Mouse (Mus musculus) urinary bladder, adult 18-20 months (tissue): Measurements from ENCODE around the gene Cox20.
"Not testable (repeated sequence)": the region's sequence is repeated elsewhere in the genome, so short reads cannot be mapped to it uniquely, and the experiment has no call there.

Experiments used
- DNase-seq, 2 experiments: peaks; one replicate each; pipeline ENCODE4 v3.0.0; 2022; ENCODE audit warnings: low spot score in 2 of 2, mixed read lengths in 2 of 2

Gene Cox20

DNA sequence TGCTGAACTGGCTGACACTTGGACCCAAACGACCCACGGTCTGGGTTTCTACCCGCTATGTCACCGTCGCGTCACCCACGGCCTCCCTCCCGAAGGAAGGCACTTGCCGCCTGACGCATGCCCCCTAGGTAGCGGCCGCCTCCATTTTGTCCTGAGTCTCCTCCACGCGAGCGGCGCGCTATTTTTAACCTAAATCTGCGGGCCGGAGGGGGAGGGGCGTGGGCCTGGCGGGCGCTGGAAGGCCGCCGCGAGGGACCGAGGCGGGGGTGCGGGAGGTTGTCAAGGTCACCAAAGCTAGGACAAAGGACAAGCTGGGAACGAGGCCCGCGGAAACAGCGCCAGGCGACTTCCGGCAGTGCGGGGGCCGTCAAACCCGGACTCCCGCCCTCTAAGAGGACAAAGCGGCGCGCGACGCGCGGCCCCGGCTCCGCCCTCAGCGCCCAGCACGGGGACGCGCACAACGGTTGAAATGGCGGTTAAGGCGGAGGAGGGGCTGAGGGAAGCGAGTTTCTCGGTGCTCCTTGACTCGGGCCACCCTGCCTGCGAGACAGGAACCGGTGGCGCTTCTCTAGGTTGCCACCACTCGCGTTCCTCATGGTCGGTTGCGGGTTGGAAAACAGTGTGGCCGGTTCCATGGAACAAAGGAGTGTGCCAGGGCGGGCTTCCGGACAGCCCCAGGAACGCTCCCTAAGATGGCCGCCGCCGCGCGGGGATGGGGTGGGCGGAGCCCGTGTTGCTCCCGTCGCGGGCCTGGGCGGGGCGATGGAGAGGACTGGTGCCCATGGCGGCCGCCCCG, at the start of gene Cox20:
Gene Cox20 (plus strand): TSS at position 742 of the 796 bp plus-strand sequence.
- DNase-seq: peak; percentile 92 to 96

DNA sequence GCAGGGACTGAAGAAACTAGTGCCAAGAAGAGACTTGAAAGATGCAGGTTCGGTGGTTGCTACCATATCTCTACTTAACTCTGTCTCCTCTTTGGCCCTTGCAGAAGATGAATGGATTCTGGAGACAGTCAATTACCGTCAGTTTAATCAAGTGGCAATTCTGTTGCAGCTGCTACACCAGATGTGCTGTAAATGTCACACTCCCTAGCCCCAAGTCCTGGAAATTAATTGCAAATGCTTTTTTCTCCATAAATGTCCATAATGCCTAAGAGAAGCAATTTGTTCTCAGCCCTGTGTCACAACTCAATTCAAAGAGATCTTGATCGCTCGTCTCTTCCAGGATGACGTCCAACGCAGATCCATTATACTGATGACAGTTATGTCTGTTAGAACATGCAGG, 48.3 kb upstream of the Cox20 start:
- no peak for DNase-seq

DNA sequence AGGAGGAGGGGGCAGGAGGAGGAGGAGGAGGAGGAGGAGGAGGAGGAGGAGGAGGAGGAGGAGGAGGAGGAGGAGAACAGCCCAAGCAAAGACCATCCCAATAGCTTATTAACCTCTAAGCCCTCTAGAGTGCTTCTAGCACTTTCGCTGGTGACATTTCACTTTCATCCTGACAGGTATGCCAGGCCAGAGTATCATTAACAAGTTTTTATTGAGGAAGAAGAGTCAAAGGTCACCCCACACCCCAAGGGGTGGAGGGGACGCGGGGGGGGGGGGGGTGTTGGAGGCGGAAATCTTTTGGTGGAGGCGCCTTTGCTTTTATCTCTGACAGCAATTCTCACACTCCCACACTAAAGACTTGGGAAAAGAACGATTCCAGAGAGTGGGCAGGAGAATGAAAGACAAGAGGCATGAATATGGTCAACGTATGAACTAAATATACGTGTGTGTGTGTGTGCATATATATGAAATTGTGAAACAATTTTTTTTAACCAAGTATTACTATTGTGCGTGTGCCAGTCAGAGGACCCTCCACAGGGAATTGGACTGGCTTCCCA, 43.7 kb upstream of the Cox20 start:
- no peak for DNase-seq

DNA sequence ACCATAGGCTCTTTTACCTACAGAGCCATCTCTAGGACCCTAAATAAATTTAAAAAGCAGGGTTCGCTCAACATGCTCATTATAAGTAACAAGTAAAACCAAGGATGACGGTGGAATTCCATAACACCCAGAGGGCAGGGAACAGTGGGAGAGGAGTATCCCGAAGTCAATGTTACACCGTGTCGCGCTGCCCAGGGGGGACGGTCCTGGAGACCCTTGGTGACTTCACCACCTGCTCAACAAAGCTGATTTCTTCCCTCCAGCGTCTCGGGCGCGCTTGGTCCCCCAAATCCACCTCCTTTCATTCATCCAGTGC, 43.2 kb upstream of the Cox20 start:
- no peak for DNase-seq

DNA sequence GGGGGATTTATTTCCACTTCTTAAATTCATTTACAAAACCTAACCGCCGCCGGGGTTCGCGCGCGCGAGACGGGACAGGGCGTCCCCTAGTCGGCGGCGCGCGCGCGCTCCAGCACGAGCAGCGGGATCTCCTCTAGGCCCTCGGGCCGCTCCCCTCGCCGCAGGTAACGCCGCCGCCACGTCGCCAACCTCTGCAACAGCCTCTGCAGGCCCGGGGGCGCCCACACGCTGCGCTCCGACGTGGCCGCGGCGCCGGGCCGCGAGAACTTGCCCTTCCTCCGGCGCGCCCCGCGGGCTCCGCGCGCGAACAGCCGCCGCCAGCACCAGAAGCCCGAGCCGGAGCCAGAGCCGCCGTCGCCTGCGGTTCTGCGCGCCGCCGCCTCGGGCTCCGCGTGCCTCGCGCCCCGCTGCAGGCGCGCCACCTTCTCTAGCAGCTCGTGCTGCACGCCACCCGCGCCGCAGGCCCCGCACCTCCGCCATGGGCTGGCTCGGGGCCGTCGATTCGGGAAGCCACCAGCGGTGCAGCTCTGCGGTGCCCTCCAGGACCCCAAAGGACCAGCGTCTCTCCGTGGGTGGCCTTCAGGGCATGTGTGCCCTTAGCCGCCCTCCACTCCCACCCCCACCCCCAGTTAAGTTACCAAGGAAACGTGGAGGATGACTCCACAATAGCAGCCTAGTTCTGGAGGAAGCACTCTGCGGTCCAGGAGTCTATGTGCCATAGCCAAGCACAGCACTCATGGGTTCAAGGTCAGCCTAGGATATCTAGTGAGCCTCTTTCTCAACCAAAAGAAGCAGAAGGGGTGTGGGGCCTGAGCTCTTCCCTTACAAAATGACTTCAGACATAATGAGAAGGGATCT, 42.6 kb upstream of the Cox20 start:
- peak; percentile 18 to 44 for DNase-seq

DNA sequence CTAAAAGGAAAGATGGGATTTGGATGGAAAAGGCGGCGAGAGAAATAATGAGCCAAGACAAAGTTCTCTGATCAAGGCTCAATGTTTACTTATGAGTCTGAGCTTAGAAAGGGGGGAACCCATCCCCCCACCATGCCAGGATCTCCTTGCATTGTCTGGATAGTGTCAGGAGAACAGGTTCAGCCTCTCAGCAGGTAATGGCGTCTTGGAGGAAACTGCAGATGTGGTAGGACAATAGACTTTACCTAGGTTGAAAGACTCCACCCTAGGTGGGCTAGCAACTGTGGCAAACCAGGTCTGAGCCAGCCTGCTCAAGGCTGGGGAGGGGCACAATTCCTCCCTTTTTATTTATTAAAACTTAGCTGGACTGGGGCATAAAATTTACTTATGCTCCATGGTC, 35.6 kb upstream of the Cox20 start:
- DNase-seq: not testable (repeated sequence)

DNA sequence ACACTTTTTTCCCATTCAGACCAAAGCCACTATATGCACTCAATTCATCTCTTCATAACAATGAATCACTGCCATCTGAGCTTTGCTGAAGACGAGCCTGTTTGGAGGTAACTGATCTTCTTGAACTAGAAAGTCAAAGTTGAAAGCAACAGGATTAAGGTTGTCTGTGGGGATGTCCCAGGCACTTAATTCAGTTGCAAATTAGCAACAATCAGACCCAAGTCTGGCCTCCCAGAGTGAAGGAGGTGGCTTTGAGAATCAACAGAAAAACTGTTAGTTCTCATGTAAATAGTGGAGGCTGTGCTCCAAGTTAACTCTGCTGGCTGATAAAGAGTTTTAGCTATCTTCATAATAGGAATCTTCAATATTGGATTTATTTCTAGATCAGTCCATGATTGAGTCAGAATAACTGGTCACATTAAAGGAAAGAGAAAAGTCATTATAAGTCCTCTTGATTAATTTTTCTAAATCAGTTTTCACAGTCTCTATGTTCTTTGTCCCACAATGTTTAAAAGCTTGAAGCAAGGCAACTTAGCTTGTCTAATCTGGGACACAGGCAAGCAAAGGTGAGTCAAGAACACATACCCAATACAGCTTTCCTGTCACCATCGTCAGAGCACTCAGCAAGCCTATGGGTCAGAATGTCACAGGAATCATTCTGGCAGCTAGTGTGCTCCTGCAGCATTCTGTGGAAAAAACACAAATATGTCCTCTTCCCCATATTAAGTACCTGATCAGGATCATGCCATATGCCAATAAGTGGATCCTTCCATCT, 34.8 kb upstream of the Cox20 start:
- DNase-seq: no peak

DNA sequence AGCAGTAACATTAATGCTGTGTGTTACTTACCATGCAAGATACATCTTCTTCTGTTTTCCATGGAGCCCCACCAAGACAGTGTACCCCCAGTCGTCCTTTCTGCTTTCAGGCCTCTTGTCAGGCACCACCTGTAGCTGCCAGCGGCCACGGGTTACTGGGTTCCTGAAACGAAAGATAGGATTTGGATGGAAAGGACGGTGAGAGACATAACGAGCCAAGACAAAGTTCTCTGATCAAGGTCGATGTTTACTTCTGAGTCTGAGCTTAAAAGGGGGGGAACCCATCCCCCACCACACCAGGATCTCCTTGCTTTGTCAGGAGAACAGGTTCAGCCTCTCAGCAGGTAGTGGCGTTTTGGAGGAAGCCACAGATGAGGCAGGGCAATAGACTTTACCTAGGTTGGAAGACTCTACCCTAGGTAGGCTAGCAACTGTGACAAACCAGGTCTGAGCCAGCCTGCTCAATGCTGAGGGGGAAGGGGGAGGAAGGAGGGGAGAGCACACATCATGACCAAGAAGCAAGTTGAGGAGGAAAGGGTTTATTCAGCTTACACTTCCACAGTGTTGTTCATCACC, 31.2 kb upstream of the Cox20 start:
- no peak for DNase-seq

DNA sequence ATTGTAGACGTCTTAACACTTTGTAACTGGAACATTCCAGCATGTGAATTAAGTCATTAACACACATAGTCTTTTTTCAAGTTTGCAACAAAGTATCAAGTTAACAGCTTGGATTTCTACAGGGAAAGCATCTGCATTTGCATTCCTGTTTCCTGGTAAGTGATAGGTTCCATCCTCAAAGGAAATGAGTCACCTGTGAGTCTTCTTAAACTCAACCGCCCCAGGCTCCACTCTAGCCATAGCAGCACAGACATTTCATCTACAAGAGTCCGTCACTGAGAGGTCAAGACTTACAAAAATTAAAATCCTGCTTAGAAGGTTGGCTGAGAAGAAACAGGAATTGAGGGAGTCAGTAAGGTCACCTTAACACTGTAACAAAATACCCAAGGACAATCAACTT, 27.2 kb upstream of the Cox20 start:
- no peak for DNase-seq

DNA sequence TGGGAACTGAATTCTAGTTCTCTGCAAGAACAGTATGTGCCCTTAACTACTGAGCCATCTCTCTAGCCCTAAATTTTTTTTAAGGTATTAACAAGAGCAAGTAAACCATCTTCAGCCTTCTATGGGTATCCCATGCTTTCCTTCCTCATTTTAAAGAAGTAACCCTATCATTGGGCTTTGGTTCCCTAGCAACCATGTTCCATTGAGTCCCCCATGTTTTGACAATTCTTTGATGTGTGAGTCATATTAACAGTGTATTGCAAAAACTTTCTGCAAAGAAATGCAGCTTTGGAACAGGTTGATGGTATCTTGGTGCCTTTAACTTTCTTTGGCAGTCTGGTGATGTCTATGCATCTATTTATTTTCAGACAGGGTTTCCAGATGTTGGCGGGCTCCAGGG, 24.9 kb upstream of the Cox20 start:
- DNase-seq: no peak

DNA sequence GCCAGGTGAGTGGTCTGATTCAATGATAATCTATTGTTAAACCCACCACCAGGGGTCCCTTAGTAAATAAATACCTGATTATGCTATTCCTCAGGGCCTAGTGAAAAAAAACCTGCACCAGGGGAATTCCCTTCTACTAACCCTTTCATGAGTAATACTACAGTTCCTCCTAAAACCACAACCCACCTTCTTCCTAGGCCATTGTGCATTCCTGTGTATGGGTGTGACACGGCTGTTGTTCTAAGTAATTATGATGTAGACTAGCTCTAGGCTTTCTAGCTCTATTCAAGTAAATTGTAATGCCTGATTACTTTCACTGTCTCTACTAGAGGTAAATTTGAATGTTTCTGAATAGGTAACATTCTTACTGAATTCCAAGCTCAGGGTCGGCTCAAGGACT, 17.7 kb upstream of the Cox20 start:
- not testable (repeated sequence) for DNase-seq

DNA sequence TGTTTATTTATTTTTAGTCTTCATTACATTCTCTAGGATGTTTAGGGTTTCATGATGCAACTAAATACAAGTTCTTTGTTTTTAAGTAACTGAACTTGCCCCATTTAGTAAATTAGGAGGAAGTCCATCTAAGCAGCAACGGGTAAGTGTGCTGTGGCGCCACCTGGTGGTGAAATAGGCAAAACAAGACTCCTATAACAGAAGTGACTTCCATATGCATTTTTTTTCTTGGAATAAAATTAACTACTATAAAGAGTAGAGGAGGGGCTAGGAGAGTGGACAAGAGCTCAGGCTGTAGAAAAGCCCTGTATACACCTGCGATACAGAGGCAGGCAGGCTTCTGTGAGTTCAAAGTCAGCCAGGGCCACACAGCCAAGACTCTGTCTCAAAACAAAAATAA, 15.5 kb upstream of the Cox20 start:
- peak; percentile 48 to 57 for DNase-seq

DNA sequence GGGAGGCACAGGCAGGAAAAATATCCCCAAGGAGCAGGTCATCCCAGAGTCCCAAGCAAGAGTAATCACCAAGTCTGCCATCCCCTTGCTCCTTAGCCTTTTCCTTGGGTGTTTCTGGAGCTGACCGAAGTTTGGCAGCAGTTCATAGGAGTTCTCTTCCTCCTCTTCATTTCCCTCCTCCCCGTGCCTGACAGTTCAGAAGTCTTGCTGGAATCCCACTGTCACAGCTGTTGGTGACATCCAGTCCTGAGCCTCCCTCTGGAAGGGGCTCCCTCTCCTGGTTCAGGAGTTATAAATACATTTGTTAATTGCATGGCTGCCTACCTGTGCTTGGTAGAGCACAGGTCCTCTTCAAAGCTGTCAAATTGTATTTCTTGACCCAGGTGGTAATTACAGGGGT, 9.4 kb upstream of the Cox20 start:
- DNase-seq: no peak

DNA sequence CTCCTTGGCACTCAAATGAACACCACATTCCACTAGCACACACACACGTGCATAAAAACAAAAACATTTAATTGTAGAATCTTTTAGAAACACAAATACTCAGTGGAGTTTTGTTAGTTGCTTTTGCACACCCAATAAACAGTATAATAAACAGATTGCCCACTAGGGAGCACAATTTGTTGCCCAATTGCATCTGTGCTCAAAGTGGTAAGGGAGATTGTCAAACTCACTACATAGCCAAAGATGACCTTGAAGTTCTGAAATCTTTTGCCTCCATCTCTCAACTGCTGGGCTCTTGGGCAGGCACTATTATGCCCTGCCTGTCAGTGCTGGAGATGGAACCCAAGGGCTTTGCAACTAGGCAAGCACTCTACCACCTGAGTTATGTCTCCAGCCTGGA, 8.8 kb upstream of the Cox20 start:
- DNase-seq: no peak

DNA sequence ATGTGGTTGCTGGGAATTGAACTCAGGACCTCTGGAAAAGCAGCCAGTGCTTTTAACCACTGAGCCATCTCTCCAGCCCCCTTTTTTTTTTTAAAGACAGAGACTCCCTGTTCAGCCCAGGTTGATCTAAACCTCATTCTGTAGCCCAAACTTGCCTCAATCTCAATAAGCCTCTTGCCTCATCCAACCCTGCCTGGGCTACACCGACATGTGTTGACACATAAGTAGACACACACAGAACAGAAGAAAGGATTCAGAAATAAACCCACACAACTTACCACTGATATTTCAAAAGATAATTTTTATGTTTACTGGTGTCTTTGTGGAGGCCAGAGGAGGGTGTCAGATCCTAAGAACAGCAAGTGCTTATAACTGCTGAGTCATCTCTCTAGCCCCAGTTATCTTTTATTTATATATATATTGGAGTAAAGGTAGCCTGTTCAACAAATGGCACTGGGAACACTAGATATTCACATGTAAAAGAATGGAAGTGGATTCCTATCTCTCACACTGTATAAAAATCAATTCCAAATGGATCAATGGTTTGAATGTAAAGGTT, 5.8 kb upstream of the Cox20 start:
- no peak for DNase-seq

DNA sequence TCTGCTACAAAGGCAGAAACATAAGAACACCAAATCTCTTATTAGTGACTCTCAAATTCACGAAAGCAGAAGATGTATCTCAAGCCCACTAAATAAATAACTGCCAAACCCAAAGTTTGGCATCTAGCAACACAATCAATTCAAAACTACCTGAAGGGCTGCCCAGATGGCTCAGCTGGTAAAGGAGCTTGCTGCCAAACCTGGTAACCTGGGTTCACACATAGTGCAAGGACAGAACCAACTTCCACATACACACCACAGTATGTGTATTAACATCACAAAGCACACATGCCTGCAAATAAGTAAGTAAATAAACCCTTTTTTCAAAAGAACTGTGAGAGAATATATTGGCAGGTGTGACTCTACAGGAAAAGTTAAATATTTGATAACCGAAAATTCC, 4.7 kb upstream of the Cox20 start:
- DNase-seq: no peak

DNA sequence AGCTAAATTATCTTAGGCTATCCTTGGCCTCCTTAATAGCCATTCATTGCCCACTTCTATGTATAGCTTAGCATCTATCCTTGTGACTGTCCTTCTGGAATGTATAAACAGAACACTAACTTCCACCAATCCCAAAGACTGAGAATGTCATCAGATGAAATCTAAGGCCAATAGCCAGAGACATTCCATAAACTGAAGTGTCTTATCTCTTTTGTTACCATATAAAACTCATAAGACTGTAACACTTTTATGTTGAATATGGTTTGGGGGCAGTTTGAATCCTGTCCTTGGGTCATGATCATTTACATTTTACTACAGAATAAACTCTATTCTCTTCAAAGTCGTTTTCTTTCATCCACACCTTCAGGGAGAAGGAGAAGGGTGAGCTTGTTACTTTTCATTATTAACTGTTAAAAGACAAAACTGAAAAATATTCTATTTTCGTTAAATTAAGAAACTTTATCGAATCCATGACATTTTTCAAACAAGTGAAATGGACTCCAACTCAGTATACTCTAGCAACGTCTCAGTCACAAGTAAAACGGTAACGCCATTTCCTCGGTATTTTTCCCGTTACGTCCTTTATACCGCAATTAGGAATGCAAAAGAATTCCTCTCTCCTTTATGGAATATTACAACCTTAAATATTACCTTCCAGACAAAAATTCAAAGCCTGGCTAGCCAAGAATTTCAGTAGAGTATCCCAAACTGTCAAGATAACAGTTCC, 1.5 kb upstream of the Cox20 start:
- no peak for DNase-seq

DNA sequence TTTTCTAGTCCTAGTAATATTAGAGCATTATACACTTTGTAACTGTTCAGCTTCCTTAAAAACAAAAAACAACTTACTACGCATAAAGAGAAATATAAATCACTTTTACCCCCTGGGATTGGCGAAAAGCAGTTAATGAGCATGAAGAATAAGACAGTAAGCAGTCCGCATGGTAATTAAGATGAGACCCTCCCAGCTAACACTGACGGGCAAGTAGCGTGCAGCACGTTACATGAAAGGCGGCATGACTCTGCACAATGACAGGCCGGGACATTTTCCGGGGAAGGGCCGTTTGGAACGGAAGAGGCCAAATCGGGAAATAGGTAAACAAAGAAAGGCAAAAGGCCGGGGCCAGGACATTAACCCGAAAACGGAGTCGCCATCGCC, 935 bp upstream of the Cox20 start:
- no peak for DNase-seq

DNA sequence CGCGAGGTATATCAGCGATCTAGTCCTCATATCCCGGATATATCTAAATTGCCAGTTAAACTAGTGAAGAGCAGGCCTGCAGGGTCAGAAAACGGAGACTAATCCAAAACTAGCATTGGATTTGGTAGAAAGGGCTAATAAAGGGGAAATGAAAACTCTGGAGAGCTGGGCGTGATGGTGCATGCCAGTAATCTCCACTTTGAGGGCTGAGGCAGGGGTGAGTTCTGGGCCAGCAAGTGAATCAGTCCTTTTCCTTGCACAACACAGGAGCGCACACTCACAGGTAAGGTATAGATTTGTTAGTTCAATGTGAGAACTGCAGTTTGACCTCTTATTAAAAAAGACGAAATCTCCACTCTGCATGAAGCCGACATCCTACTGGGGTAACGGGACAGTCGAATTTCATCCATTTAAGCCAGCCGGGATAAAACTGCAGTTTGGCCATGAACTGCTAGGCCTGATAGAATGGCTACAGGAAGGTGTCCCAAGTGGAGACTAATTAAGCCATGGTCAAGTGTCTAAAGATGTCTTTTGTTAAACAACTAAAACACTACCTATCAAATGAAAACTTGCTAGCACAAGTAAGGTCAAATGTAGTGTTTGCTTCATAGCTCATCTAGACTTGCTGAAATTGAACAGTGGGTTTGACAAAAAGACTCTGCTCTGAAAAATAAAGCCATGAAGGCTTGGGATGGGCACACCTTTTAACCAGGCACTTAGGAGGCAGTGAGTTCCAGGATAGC, 536 bp downstream of the Cox20 start:
- DNase-seq: no peak
